Mouse (Mus musculus) erythroblast, adult 5-6 weeks (primary cell): Measurements from ENCODE around the gene Atp2b4. TPM values are rescaled to one million over a fixed set of nuclear protein-coding genes. Genes with fewer than 3 reads are reported as not detected.

Source experiments
- ATAC-seq: replicated peaks from 2 replicates; pipeline ENCODE4 v1.8.0; 2016; ENCODE audit warnings: moderate number of reproducible peaks, mild to moderate bottlenecking, moderate TSS enrichment, inconsistent platforms; ENCODE audit not compliant: poor library complexity, low FRiP score, severe bottlenecking
- total RNA-seq, 2 experiments: library from RNA; stranded (forward) in 1 of 2; stranded (reverse) in 1 of 2; fragments of 150-400 nt in 1 of 2; fragments of 200-764, 138-1000 nt in 1 of 2; gene quantifications; 2 replicates each; pipeline versions ENCODE4 v1.2.3 to v1.2.4; 2015 to 2017; ENCODE audit warnings: low replicate concordance in 2 of 2

The Atp2b4 gene
- total RNA-seq (2015; ENCODE audit: low replicate concordance) (241 and 319 TPM in 2 replicates), total RNA-seq (2017; ENCODE audit: low replicate concordance) (404 and 444 TPM in 2 replicates)

GRCm38 (mm10) chr1:133800948-133801393, at the start of gene Atp2b4:
Gene Atp2b4 (minus strand): TSS chr1:133801041.
- ATAC-seq, result peak; percentile 71

- 0 out of 2 replicates have a peak, but pooled peaks have one; percentile 30 for ATAC-seq
Measured at GRCm38 (mm10) chr1:133844734-133845133, 43.9 kb upstream of the Atp2b4 start.

- peak; percentile 67 for ATAC-seq
Measured at GRCm38 (mm10) chr1:133843900-133844299, 43.1 kb upstream of the Atp2b4 start.

- no peak for ATAC-seq
Measured at GRCm38 (mm10) chr1:133843370-133843769, 42.5 kb upstream of the Atp2b4 start.

- ATAC-seq, result no peak
Measured at GRCm38 (mm10) chr1:133842074-133842725, 41.4 kb upstream of the Atp2b4 start.

- ATAC-seq, result no peak
Measured at GRCm38 (mm10) chr1:133841171-133841926, 40.5 kb upstream of the Atp2b4 start.

GRCm38 (mm10) chr1:133840530-133840929, 39.7 kb upstream of the Atp2b4 start:
- no peak for ATAC-seq

GRCm38 (mm10) chr1:133834309-133834708, 33.5 kb upstream of the Atp2b4 start:
- ATAC-seq, result no peak

GRCm38 (mm10) chr1:133832781-133833180, 31.9 kb upstream of the Atp2b4 start:
- no peak for ATAC-seq

- peak; percentile 19 for ATAC-seq
Measured at GRCm38 (mm10) chr1:133826193-133826592, 25.4 kb upstream of the Atp2b4 start.

- peak; percentile 92 for ATAC-seq
Measured at GRCm38 (mm10) chr1:133825543-133825942, 24.7 kb upstream of the Atp2b4 start.

GRCm38 (mm10) chr1:133825140-133825539, 24.3 kb upstream of the Atp2b4 start:
- peak; percentile 54 for ATAC-seq

- no peak for ATAC-seq
Measured at GRCm38 (mm10) chr1:133821144-133821543, 20.3 kb upstream of the Atp2b4 start.

GRCm38 (mm10) chr1:133820100-133820499, 19.3 kb upstream of the Atp2b4 start:
- ATAC-seq, result no peak

- ATAC-seq, result no peak
Measured at GRCm38 (mm10) chr1:133818531-133818930, 17.7 kb upstream of the Atp2b4 start.

GRCm38 (mm10) chr1:133815747-133816491, 15.1 kb upstream of the Atp2b4 start:
- ATAC-seq, result peak; percentile 87

- ATAC-seq, result no peak
Measured at GRCm38 (mm10) chr1:133809376-133809775, 8.5 kb upstream of the Atp2b4 start.

GRCm38 (mm10) chr1:133808020-133808419, 7.2 kb upstream of the Atp2b4 start:
- 0 out of 2 replicates have a peak, but pooled peaks have one; percentile 41 for ATAC-seq

GRCm38 (mm10) chr1:133801743-133802142, 902 bp upstream of the Atp2b4 start:
- ATAC-seq, result no peak

GRCm38 (mm10) chr1:133800512-133800911, 329 bp downstream of the Atp2b4 start:
- peak; percentile 11 for ATAC-seq
